Mouse (Mus musculus) cerebral cortex, adult 2 months (tissue): ENCODE results near the gene Adssl1.

Experiments used
- WGBS: fragments of 180-500 bp; shearing (Covaris S2); methylation state at CpG from one replicate; pipeline ENCODE4 v1.1.7; 2018; 5-methylcytosine and 5-hydroxymethylcytosine counted together

Gene Adssl1

DNA sequence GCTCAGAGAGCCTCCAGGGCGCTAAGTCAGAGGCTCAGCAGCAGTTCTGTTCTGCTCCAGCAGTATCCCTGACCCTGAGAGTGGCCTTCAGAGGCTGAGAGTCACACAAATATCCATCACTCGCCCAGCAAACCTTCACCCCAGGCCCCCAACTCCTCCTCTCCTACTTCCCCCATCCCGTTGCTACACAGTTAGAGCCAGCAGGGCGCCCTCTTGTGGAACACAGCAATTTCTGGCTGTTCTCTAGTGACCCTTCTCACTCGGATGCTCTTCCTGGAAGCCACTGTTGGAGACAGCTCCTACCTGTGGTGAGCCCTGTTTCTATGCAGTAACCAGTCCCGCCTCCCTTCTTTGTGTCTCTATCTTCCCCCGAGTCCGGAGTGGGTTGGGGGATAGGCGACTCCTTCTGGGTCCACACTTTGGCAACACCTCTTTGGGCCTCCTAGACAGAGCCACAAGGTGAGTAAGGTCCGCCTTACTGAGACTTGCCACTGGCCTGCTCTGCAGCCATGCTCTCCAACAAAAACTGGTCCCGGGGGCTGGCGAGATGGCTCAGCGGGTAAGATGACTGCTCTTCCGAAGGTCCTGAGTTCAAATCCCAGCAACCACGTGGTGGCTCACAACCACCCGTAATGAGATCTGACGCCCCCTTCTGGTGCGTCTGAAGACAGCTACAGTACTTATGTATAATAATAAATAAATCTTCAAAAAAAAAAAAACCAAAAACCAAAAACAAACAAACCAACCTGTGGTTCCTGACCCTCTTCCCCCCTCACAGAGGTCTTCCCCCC is 55.6 kb downstream of the Adssl1 start:
- 16% methylated on average over 18 of the region's 18 CpGs for WGBS

DNA sequence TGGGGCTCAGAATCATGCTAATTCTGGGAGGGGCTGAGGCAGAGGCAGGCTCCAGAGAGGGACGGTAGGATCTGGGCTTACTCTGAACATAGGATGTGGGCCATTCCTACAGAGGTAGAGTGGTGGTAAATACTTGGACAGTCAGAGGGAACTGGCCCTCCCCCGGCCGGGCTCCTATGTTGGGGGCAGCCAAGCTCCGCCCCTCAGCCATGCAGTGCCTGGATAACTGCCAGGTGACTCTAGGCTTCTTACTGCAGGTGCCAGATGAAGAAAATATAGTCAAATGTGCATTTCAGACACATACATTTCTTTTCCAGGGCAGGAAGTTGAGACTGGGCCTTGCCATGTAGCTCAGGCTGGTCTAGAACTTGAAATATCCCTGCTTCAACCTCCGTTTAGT is 57.2 kb downstream of the Adssl1 start:
- 64% methylated on average over 5 of the region's 5 CpGs for WGBS

DNA sequence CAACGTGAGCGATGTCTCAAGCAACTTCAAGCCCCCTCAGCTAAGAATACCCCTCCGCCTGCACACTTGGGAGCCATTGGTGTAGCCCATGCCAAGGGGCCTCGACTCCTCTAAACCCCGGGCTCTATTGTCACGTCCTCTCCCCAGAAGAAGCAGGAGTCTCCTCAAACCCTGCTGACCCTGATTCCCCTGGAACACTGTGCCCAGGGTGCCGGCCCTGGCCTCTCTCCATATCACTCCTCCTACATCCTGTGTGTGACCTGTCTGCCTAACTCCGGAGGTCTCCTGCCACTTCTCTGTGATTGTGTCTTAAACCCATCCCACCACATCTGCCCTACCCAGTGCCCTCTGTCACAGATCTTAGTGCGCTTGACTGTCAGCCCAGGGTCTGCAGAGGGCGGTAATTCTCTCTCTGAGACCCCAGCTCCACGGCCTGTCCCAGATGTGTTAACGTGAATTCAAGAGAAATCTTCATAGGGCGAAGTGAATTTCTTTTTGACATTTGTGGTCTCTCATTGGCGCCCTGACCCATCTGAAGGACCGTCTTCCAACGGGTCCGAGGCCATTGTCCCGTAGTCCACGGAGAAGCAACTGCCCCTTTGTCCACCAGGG is 58.2 kb downstream of the Adssl1 start:
- WGBS: 45% methylated on average over 19 of the region's 19 CpGs

DNA sequence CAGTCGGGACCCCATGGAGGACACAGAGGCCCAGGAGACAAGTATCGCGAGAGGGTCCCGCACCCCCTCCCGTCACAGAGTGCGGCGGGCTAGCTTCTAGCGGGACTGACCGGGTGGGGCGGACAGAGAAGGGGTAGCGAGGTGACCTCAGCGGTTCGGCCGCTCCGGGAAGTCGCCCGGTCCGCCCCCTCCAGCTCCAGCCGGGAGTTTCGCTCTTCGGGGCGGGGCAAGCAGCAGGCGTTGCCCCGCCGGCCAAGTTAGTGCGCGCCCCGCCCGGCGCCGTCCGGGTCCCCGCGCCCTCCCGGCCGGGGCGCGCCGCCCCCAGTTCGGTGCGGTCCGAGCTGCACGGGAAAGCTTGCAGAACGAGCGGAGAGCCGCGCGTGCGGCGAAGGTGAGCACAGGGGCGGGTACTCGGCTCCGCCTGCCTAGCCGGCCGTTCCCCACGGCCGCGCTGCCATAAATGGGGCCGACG is 58.7 kb downstream of the Adssl1 start, which contains the start of gene Zbtb42:
Gene Zbtb42 (plus strand): TSS at position 274 of the 472 bp plus-strand sequence.
- under 1% methylated on average over 60 of the region's 60 CpGs for WGBS

DNA sequence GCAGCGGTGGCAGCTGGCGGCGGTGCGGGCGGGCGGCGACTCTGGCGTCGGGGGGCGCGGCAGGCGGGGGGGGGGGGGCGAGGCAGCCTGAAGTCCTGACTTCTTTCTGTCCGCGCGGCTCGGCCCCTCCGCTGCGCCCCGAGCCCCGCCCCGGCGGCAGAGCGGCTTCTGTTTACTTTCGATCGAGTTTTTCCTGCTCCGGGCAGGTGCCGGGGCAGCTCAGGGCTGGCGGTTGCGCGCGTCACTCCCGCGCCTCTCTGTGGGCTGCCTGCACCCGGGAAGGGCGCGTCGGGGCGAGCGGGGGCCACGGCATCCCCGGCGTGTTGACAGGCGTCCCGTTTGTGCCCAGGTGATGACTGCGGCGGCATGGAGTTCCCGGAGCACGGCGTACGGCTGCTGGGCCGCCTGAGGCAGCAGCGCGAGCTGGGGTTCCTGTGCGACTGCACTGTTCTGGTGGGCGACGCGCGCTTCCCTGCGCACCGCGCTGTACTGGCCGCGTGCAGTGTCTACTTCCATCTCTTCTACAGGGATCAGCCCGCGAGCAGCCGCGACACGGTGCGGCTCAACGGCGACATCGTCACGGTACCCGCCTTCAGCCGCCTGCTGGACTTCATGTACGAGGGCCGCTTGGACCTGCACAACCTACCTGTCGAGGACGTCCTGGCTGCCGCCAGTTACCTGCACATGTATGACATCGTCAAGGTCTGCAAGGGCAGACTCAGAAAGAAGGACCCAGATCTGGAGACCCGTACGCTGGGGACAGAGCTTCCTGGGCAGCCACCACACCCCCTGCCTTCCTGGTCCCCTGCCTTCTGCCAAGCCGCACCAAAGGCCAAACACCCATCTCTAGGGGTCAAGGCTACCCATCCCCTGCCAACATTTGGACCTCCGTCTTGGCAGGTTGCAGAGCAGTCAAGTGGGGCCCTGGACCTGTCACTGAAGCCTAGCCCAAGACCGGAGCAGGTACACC is 59.5 kb downstream of the Adssl1 start:
- WGBS: 6% methylated on average over 77 of the region's 87 CpGs

DNA sequence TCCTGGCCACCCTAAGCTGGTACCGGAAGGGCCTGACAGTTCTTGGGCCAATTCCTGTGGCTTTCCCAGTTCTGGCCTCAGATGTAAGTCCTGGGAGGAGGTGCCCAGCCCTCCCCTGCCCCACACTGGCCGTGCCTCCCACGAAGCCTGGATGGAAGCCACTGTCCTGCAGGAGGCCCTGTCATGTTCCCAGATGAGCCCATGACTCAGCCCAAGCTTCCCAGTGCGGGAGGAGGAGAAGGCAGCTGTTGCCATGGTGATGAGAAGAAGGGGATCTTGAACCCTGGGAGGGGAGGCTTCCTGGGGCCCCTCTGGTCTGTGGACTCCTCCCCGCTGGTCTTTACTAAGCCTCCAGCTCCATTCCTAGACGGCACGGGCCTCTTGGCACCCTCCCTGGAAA is 63.5 kb downstream of the Adssl1 start:
- WGBS: 36% methylated on average over 7 of the region's 7 CpGs

DNA sequence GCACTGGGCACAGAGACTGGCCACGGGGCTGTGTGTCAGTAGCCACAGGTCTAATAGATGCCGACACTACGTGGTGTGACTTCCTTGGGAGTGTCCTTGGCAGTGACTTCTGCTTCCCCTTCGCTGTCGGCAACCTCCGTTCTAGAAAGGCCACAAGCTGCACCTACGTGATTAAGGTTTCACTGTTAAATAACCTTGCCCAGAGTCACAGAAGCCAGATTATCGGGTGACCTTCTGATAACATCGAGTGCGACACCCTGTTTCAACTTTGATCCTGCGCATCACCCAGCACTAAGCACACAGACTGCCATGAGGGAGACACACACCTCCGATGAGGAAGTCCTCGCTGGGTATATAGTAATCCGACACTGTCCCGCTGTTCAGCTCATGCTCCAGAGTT is 68.6 kb downstream of the Adssl1 start:
- WGBS: 68% methylated on average over 15 of the region's 15 CpGs
